Mouse (Mus musculus): Measurements from ENCODE around the gene Tmem217. TPM values are rescaled to one million over a fixed set of nuclear protein-coding genes. Genes with fewer than 3 reads are reported as not detected.

Tmem217 gene
- polyA plus RNA-seq (2015; fragmentation: Nextera tagmentation; extraction: Ambion mirVana) = 0.49 and 0.80 TPM in 2 replicates

- H3K4me3 ChIP-seq (replicated peaks) = 0 out of 2 replicates have a peak within 1 kb of the TSS, but pooled peaks have one; percentile 94
- H3K4me1 ChIP-seq (replicated peaks) = peaks cover 19% of the 10 kb centered on the region
- H3K9me3 ChIP-seq = no peaks in the 10 kb centered on the region
- no peak within 1 kb of the TSS for H3K27ac ChIP-seq
- no peaks in the 10 kb centered on the region for H3K27me3 ChIP-seq (replicated peaks)
- H3K9ac ChIP-seq = no peak within 1 kb of the TSS
- WGBS = 88% methylated on average over 5 of the region's 5 CpGs
- H3K36me3 ChIP-seq = no peaks in the 10 kb centered on the region
- no peak for ATAC-seq
- H3K4me2 ChIP-seq (replicated peaks) = peak within 1 kb of the TSS; percentile 95
Observed at GRCm38 (mm10) chr17:29552162-29552732, at the start of gene Tmem217. Tmem217 (minus strand) TSS chr17:29552385.

DNA sequence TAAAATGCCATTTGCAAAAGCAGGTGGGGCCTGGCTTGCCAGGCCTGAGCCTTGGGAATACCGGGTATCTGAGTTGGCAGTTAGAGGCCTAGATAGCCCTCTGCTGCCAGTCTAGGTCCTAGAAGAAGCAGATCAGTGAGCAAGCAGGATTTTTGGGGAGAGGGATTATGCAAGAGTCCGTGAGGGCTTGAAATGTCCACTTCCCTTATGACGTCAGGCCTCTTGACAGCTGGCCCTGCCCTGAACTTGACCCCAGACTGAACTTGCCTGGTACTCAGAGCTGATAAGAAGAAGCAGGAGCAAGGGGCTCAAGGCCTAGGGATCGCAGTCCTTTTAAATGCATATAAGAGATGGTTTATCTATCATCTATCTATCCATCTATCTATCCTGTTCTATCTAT, 49.2 kb upstream of the Tmem217 start:
- peaks cover 6% of the 10 kb centered on the region; the same call in 1 of the 2 replicates for H3K36me3 ChIP-seq

DNA sequence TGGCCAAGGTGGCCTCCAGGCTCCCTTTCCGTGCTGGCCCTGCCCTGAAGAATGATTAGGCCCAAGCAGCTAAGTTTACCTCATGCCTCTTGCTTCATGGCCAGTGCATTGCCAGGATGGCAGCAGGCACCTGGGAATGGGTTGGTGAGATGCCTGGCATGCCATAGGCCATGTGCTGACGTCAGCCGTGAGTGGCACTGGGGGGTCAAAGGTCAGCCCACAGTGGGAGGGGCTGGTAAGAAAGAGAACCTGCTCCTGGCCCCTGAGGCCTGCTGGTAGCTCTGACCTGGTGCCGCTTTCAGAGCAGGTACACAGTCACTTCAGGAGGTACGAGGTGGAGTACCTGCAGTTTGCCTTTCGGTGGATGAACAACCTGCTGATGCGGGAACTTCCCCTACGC, 47.4 kb upstream of the Tmem217 start:
- Histone ChIP-seq H3K36me3 (peaks cover 16% of the 10 kb centered on the region), H3K9me3 (no peaks in the 10 kb centered on the region), H3K4me2 (replicated peaks) (no peak overlapping the region), H3K4me1 (replicated peaks) (no peaks in the 10 kb centered on the region), H3K27ac (no peak overlapping the region), H3K9ac (no peak overlapping the region), H3K27me3 (replicated peaks) (no peaks in the 10 kb centered on the region), H3K4me3 (replicated peaks) (no peak overlapping the region)
- 74% methylated on average over 8 of the region's 8 CpGs for WGBS
- ATAC-seq = no peak

More for the DNA sequence above, 49.2 kb upstream of the Tmem217 start:
- H3K9ac ChIP-seq = no peak overlapping the region
- no peaks in the 10 kb centered on the region for H3K9me3 ChIP-seq
- no peak for ATAC-seq
- no peak overlapping the region for H3K4me3 ChIP-seq (replicated peaks)
- no peaks in the 10 kb centered on the region for H3K27me3 ChIP-seq (replicated peaks)
- WGBS = 47% methylated on average over 4 of the region's 4 CpGs
- H3K4me2 ChIP-seq (replicated peaks) = no peak overlapping the region
- no peaks in the 10 kb centered on the region for H3K4me1 ChIP-seq (replicated peaks)
- H3K27ac ChIP-seq = no peak overlapping the region

DNA sequence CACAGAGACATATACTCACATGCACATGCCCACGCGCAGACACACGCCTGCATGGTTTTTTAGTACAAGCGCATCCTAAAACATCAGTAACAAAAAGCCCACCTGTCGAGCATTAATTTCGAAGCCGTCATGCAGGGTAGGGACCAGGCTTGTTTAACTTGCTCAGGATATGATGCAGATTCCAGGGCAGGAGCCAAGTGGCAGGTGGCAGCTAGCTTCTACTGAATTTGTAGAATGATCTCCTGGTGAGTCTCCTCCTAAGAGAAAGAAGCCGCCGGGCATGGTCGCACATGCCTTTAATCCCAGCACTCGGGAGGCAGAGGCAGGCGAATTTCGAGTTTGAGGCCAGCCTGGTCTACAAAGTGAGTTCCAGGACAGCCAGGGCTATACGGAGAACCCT, 46.9 kb upstream of the Tmem217 start:
- Histone ChIP-seq H3K4me2 (replicated peaks) (no peak overlapping the region), H3K9me3 (no peaks in the 10 kb centered on the region), H3K9ac (no peak overlapping the region), H3K36me3 (peaks cover 16% of the 10 kb centered on the region), H3K4me3 (replicated peaks) (no peak overlapping the region), H3K4me1 (replicated peaks) (no peaks in the 10 kb centered on the region), H3K27me3 (replicated peaks) (no peaks in the 10 kb centered on the region), H3K27ac (no peak overlapping the region)
- ATAC-seq = no peak
- WGBS = 92% methylated on average over 14 of the region's 14 CpGs

DNA sequence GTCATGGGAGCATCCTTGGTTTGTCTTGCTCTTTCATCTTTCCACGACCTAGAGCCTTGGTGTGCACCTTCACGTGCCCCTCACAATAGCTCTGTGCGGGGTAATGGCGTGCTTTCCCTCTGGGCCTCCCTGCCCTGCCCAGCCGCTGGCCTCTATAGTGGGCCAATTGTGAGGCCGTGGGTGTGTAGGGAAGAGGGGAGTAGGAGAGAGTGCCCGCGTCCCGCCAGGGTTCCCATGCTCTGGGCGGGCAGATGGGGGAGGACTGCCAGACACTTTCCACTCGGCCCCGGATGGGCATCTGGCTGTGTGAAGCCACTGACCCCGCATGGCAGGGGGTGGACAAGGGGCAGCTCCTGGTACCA, 44.6 kb upstream of the Tmem217 start:
- ATAC-seq = no peak
- H3K4me1 ChIP-seq (replicated peaks) = no peaks in the 10 kb centered on the region
- no peak overlapping the region for H3K9ac ChIP-seq
- H3K4me3 ChIP-seq (replicated peaks) = no peak overlapping the region
- peaks cover 16% of the 10 kb centered on the region for H3K36me3 ChIP-seq
- H3K4me2 ChIP-seq (replicated peaks) = no peak overlapping the region
- 84% methylated on average over 13 of the region's 13 CpGs for WGBS
- no peak overlapping the region for H3K27ac ChIP-seq
- H3K27me3 ChIP-seq (replicated peaks) = no peaks in the 10 kb centered on the region
- no peaks in the 10 kb centered on the region for H3K9me3 ChIP-seq

- WGBS = 84% methylated on average over 15 of the region's 15 CpGs
- Histone ChIP-seq H3K27ac (no peak overlapping the region), H3K4me1 (replicated peaks) (no peaks in the 10 kb centered on the region), H3K4me2 (replicated peaks) (no peak overlapping the region), H3K27me3 (replicated peaks) (no peaks in the 10 kb centered on the region), H3K36me3 (peaks cover 16% of the 10 kb centered on the region), H3K9ac (no peak overlapping the region), H3K4me3 (replicated peaks) (no peak overlapping the region), H3K9me3 (no peaks in the 10 kb centered on the region)
- ATAC-seq = no peak
Observed at GRCm38 (mm10) chr17:29595891-29596770, 43.9 kb upstream of the Tmem217 start.

GRCm38 (mm10) chr17:29589221-29589898, 37.2 kb upstream of the Tmem217 start:
- H3K9ac ChIP-seq = no peak overlapping the region
- 45% methylated on average over 11 of the region's 11 CpGs for WGBS
- H3K4me1 ChIP-seq (replicated peaks) = peaks cover 6% of the 10 kb centered on the region; the same call in 1 of the 2 replicates
- no peaks in the 10 kb centered on the region for H3K27me3 ChIP-seq (replicated peaks)
- H3K9me3 ChIP-seq = no peaks in the 10 kb centered on the region
- H3K4me3 ChIP-seq (replicated peaks) = no peak overlapping the region
- H3K4me2 ChIP-seq (replicated peaks) = no peak overlapping the region
- no peaks in the 10 kb centered on the region for H3K36me3 ChIP-seq
- H3K27ac ChIP-seq = no peak overlapping the region
- no peak for ATAC-seq

- Histone ChIP-seq H3K27ac (no peak overlapping the region), H3K4me3 (replicated peaks) (no peak overlapping the region), H3K9me3 (no peaks in the 10 kb centered on the region), H3K36me3 (no peaks in the 10 kb centered on the region), H3K4me2 (replicated peaks) (no peak overlapping the region), H3K27me3 (replicated peaks) (no peaks in the 10 kb centered on the region), H3K9ac (no peak overlapping the region), H3K4me1 (replicated peaks) (peaks cover 6% of the 10 kb centered on the region; the same call in 1 of the 2 replicates)
- WGBS = 74% methylated on average over 9 of the region's 9 CpGs
- ATAC-seq = 0 out of 2 replicates have a peak, but pooled peaks have one; percentile 25
Observed at GRCm38 (mm10) chr17:29586921-29587320, 34.7 kb upstream of the Tmem217 start.

DNA sequence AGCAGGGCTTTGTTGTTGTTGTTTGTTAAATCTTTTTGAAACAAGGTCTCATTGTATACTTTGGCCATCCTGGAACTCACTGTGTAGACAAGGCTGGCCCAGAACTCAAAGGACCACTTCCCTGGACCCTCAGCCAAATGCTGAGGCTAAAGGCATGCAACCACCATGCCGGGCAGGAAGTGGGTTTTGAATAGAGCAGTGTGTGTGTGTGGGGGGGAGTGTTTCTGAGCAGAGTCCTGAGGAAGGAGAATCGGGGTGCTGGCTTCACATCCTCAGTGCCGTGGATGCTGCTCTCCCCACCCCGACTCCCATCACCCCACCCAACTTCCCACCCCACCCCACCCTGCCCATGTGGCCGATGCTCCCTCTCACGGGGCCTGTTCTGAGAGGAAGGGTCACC, 33.3 kb upstream of the Tmem217 start:
- H3K4me2 ChIP-seq (replicated peaks) = no peak overlapping the region
- no peak overlapping the region for H3K9ac ChIP-seq
- H3K36me3 ChIP-seq = no peaks in the 10 kb centered on the region
- peaks cover 6% of the 10 kb centered on the region; the same call in 1 of the 2 replicates for H3K4me1 ChIP-seq (replicated peaks)
- H3K27ac ChIP-seq = no peak overlapping the region
- ATAC-seq = no peak
- H3K4me3 ChIP-seq (replicated peaks) = no peak overlapping the region
- no peaks in the 10 kb centered on the region for H3K27me3 ChIP-seq (replicated peaks)
- 87% methylated on average over 6 of the region's 6 CpGs for WGBS
- H3K9me3 ChIP-seq = no peaks in the 10 kb centered on the region

- Histone ChIP-seq H3K36me3 (no peaks in the 10 kb centered on the region), H3K27ac (no peak overlapping the region), H3K27me3 (replicated peaks) (no peaks in the 10 kb centered on the region), H3K4me2 (replicated peaks) (no peak overlapping the region), H3K4me1 (replicated peaks) (peaks cover 6% of the 10 kb centered on the region; the same call in 1 of the 2 replicates), H3K9ac (no peak overlapping the region), H3K4me3 (replicated peaks) (no peak overlapping the region), H3K9me3 (no peaks in the 10 kb centered on the region)
- no peak for ATAC-seq
- WGBS = 69% methylated on average over 3 of the region's 3 CpGs
Observed at GRCm38 (mm10) chr17:29584737-29585136, 32.6 kb upstream of the Tmem217 start.

DNA sequence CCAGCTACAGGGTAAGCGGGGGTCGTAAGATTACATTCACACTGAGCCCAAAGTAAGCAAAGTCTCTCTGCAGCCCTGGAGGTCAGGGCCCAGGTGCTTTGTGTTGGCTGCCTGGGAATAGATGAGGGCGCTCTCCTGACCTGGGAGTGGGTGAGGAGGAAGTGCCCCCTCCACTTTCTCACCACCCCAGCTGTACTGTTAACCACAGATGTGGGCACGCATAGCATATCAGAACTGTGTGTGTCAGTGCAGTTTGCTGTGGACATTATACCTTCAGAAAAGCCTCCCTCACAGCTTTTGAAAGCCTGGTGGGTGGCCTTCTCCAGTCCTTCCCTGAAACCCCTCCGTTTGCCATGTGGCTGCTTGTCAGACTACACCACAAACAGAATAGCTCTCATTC, 32.1 kb upstream of the Tmem217 start:
- no peak for ATAC-seq
- Histone ChIP-seq H3K4me3 (replicated peaks) (no peak overlapping the region), H3K9me3 (no peaks in the 10 kb centered on the region), H3K27me3 (replicated peaks) (no peaks in the 10 kb centered on the region), H3K9ac (no peak overlapping the region), H3K27ac (no peak overlapping the region), H3K36me3 (0 out of 2 replicates have a peak, but pooled peaks cover under 1% of the 10 kb centered on the region), H3K4me1 (replicated peaks) (peaks cover 5% of the 10 kb centered on the region; the same call in 1 of the 2 replicates), H3K4me2 (replicated peaks) (no peak overlapping the region)
- 61% methylated on average over 5 of the region's 5 CpGs for WGBS

- H3K4me2 ChIP-seq (replicated peaks) = no peak overlapping the region
- no peak for ATAC-seq
- WGBS = 85% methylated on average over 5 of the region's 5 CpGs
- H3K9me3 ChIP-seq = no peaks in the 10 kb centered on the region
- H3K4me1 ChIP-seq (replicated peaks) = 0 out of 2 replicates have a peak, but pooled peaks cover 5% of the 10 kb centered on the region
- H3K36me3 ChIP-seq = peaks cover 8% of the 10 kb centered on the region; the same call in 1 of the 2 replicates
- no peak overlapping the region for H3K4me3 ChIP-seq (replicated peaks)
- H3K27me3 ChIP-seq (replicated peaks) = no peaks in the 10 kb centered on the region
- H3K27ac ChIP-seq = no peak overlapping the region
- H3K9ac ChIP-seq = no peak overlapping the region
Observed at GRCm38 (mm10) chr17:29583569-29583968, 31.4 kb upstream of the Tmem217 start.

Data from intestine, embryonic 15.5 days (tissue).